Mouse (Mus musculus) bone marrow, adult 2 months (tissue): ENCODE measurements at regions not wholly inside any gene's neighbourhood (a gene's known extent, or its start where the extent isn't known, plus 50 kb on each side); places are given as distances from the start of the nearest gene placed in this dataset.

Experiments
- CTCF ChIP-seq: fragments of 200-500 bp; IDR thresholded peaks from 2 replicates; pipeline ENCODE4 v1.5.1; 2011; ENCODE audit warnings: low read length, control low read depth; ENCODE audit not compliant: control insufficient read depth, insufficient read depth
- POLR2A ChIP-seq: fragments of 200-500 bp; IDR thresholded peaks from 2 replicates; pipeline ENCODE4 v1.6.1; 2011; ENCODE audit warnings: low read depth, mild to moderate bottlenecking, control low read depth, low read length, borderline replicate concordance; ENCODE audit not compliant: control insufficient read depth

DNA sequence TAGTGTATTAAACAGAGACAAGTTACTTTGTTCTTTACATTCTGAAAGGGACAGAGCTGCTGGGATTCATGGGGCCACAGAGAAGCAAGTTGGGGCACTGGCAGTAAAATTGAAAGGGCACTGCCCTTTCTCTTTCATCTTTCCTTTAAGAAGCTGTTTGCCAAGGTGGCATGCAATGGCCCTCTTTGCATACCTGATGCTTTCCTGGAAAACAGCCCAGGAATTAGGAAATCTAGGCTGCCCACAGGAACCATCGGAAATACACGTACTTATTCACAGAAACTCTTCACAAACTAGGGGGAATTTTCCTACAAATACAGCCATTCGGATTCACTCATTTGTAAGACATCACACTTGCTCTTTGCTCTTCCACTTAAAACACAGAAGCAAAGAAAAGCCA is 278.3 kb upstream of the Gm765 start:
- no peak for TF ChIP-seq POLR2A
- TF ChIP-seq CTCF = no peak
